Mouse (Mus musculus) naive thymus-derived CD4-positive, alpha-beta T cell, adult 2 months (primary cell): ENCODE data around the gene Gstp2.

ENCODE experiments used
- DNase-seq: peaks from one replicate; pipeline ENCODE4 v3.0.0-alpha.2; 2011; ENCODE audit warnings: low read depth

Gstp2 gene

GRCm38 (mm10) chr19:4005971-4006370 is 39.9 kb downstream of the Gstp2 start:
- no peak for DNase-seq

GRCm38 (mm10) chr19:4005091-4005490 is 40.7 kb downstream of the Gstp2 start:
- DNase-seq: no peak

GRCm38 (mm10) chr19:4004331-4004730 is 41.5 kb downstream of the Gstp2 start:
- no peak for DNase-seq

GRCm38 (mm10) chr19:4003641-4004040 is 42.2 kb downstream of the Gstp2 start:
- no peak for DNase-seq

- no peak for DNase-seq
These were observed 42.7 kb downstream of the Gstp2 start, which contains the start of gene Doc2g for GRCm38 (mm10) chr19:4003112-4003511. Doc2g (plus strand) TSS chr19:4003313.

GRCm38 (mm10) chr19:4001752-4002151 is 44.1 kb downstream of the Gstp2 start:
- DNase-seq: no peak

- no peak for DNase-seq
These were observed 44.8 kb downstream of the Gstp2 start for GRCm38 (mm10) chr19:4000949-4001525.

- peak; percentile 99 for DNase-seq
These were observed 45.5 kb downstream of the Gstp2 start, which contains the start of the genes Nudt8 and Gm49405 for GRCm38 (mm10) chr19:4000119-4000900. Nudt8 (plus strand) TSS chr19:4000580. Gm49405 (plus strand) TSS chr19:4000626.

- peak; percentile 38 for DNase-seq
These were observed 46.6 kb downstream of the Gstp2 start for GRCm38 (mm10) chr19:3999121-3999730.

- no peak for DNase-seq
These were observed 47.5 kb downstream of the Gstp2 start for GRCm38 (mm10) chr19:3998335-3998734.

GRCm38 (mm10) chr19:3997231-3997630 is 48.6 kb downstream of the Gstp2 start:
- DNase-seq: no peak

GRCm38 (mm10) chr19:3996747-3997146 is 49.1 kb downstream of the Gstp2 start:
- no peak for DNase-seq

- no peak for DNase-seq
These were observed 49.7 kb downstream of the Gstp2 start for GRCm38 (mm10) chr19:3996106-3996505.

- DNase-seq: no peak
These were observed 50.3 kb downstream of the Gstp2 start for GRCm38 (mm10) chr19:3995505-3995904.

- DNase-seq: no peak
These were observed 50.9 kb downstream of the Gstp2 start for GRCm38 (mm10) chr19:3994932-3995331.

- no peak for DNase-seq
These were observed 53.4 kb downstream of the Gstp2 start, which contains the start of gene Tbx10 for GRCm38 (mm10) chr19:3992416-3992815. Tbx10 (plus strand) TSS chr19:3992752.

- DNase-seq: no peak
These were observed 53.9 kb downstream of the Gstp2 start for GRCm38 (mm10) chr19:3991966-3992365.

- no peak for DNase-seq
These were observed 54.3 kb downstream of the Gstp2 start for GRCm38 (mm10) chr19:3991562-3991961.

GRCm38 (mm10) chr19:3990804-3991203 is 55.0 kb downstream of the Gstp2 start:
- no peak for DNase-seq
